Mouse (Mus musculus) cerebellum, adult 2 months (tissue): ENCODE measurements at regions not wholly inside any gene's neighbourhood (a gene's known extent, or its start where the extent isn't known, plus 50 kb on each side); places are given as distances from the start of the nearest gene placed in this dataset.

Experiments
- CTCF ChIP-seq: fragments of 200-500 bp; IDR thresholded peaks from 2 replicates; pipeline ENCODE4 v1.5.1; 2011; ENCODE audit warnings: low read depth, mild to moderate bottlenecking, control low read depth, low read length, moderate library complexity, borderline replicate concordance; ENCODE audit not compliant: insufficient read depth
- POLR2A ChIP-seq: fragments of 200-500 bp; IDR thresholded peaks from 2 replicates; pipeline ENCODE4 v1.6.1; 2011; ENCODE audit warnings: low read length, control low read depth, borderline replicate concordance; ENCODE audit not compliant: insufficient read depth

- TF ChIP-seq CTCF = no peak
- no peak for TF ChIP-seq POLR2A
Measured at GRCm38 (mm10) chr12:98354545-98354944, 86.1 kb downstream of the Gpr65 start.
